Mouse (Mus musculus) midbrain, embryonic 10.5 days (tissue): ENCODE results near the gene Ncf2. TPM values are rescaled to one million over a fixed set of nuclear protein-coding genes. Genes with fewer than 3 reads are reported as not detected.

Experiments used
- DNase-seq: peaks from one replicate; pipeline ENCODE4 v3.0.0-alpha.2; 2017; ENCODE audit warnings: low spot score
- H3K27ac ChIP-seq: fragments of 300-500 bp; sonication (generic); replicated peaks from 2 replicates; pipeline ENCODE4 v1.5.1; 2016; ENCODE audit warnings: mild to moderate bottlenecking
- H3K27me3 ChIP-seq: fragments of 300-500 bp; sonication (generic); 2 replicates; pipeline ENCODE4 v1.6.1; 2016; ENCODE audit warnings: low read depth, mild to moderate bottlenecking; ENCODE audit not compliant: poor library complexity, severe bottlenecking
- H3K36me3 ChIP-seq: fragments of 300-500 bp; sonication (generic); 2 replicates; pipeline ENCODE4 v1.6.1; 2016; ENCODE audit warnings: mild to moderate bottlenecking, moderate library complexity
- H3K4me1 ChIP-seq: fragments of 300-500 bp; sonication (generic); 2 replicates; pipeline ENCODE4 v1.6.1; 2016
- H3K4me3 ChIP-seq: fragments of 300-500 bp; sonication (generic); 2 replicates; pipeline ENCODE4 v1.5.1; 2016; ENCODE audit warnings: mild to moderate bottlenecking, moderate library complexity
- H3K9me3 ChIP-seq: fragments of 300-500 bp; sonication (generic); replicated peaks from 2 replicates; pipeline ENCODE4 v1.6.1; 2016; ENCODE audit warnings: mild to moderate bottlenecking
- WGBS: fragments of 180-500 bp; shearing (Covaris S2); methylation state at CpG from one replicate; pipeline ENCODE4 v1.1.7; 2016; 5-methylcytosine and 5-hydroxymethylcytosine counted together
- polyA plus RNA-seq: library from polyadenylated mRNA; unstranded; fragments of >200 nt; fragmentation: Nextera tagmentation; extraction: Ambion mirVana; gene quantifications from 2 replicates; pipeline ENCODE4 v1.2.1, GENCODE M21; 2016

The Ncf2 gene
- polyA plus RNA-seq, 1 experiment from 2014 or later, result 3.0 TPM

DNA sequence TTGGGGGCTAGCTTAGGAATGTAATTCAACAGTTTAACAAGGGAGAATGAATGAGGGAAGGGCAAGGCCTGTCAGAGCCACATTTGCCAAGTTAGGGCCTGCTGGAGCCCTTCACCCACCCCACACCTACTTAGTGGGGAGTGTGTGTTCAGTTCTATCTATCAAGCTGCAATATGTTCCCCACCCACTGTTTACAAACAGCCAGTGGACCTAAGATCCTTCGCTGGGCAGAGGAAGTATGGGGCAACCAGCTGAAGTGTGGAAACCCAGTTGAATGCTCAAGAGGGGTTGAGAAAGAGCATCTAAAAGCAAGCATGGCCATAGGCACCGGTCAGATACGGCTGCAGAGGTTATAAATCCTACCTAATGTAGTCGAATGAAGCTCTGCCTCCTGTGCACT, 13.0 kb upstream of the Ncf2 start:
- Histone ChIP-seq H3K4me3 (no peak overlapping the region), H3K4me1 (peaks cover 30% of the 10 kb centered on the region), H3K27me3 (no peaks in the 10 kb centered on the region), H3K9me3 (no peaks in the 10 kb centered on the region), H3K27ac (no peak overlapping the region), H3K36me3 (no peaks in the 10 kb centered on the region)
- WGBS, result 93% methylated on average over 4 of the region's 4 CpGs
- DNase-seq, result no peak

DNA sequence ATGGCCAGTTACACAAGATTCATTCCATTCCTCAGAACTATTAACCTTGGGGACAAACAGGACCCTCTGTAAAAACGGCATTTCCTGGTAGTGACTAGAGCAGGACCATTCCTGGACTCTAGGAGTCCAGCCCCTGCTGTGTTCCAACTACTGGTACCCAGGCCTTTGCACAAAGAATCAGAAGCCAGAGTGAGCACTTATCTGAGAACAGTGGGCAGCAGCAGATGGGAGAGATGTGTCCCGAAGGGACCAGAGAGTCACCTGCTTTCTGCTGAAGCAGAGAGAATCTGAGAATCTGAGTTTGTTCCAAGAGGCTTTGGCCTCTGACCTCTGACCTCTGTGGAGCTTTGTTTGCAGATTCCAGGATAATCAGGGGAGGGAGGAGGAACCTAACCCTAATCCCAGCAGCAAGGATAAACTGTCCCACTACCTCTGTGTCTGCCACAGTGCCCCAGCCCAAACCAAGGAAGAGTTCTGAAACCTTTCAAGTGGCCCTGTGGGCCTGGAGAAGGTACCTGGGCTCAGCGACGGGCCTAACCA, 11.8 kb upstream of the Ncf2 start:
- H3K4me3 ChIP-seq, result no peak overlapping the region
- no peaks in the 10 kb centered on the region for H3K9me3 ChIP-seq
- peak; percentile 39 for DNase-seq
- H3K27me3 ChIP-seq, result no peaks in the 10 kb centered on the region
- H3K36me3 ChIP-seq, result no peaks in the 10 kb centered on the region
- peaks cover 42% of the 10 kb centered on the region for H3K4me1 ChIP-seq
- WGBS, result 18% methylated on average over 4 of the region's 4 CpGs
- peak overlapping the region; percentile 72 for H3K27ac ChIP-seq

DNA sequence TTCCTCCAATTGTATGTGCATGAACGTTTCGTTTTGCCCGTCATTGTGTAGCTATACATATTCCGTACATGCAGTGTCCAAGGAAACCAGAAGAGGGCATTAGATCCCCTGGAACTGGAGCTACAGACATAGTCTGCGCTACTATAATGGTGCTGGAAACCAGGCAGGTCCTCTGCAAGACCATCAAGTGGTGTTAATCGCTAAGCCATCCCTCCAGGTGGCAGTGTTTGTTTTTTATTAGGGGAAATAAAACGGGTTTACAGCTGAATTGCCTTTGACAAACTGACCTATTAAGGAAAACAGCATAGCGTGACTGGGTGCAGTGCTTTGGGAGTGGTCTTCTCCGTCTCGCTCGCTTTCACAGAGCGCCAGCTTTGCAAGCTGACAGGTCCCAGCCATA, 9.7 kb upstream of the Ncf2 start:
- no peak overlapping the region for H3K4me3 ChIP-seq
- peaks cover 51% of the 10 kb centered on the region for H3K4me1 ChIP-seq
- no peaks in the 10 kb centered on the region for H3K36me3 ChIP-seq
- WGBS, result 36% methylated on average over 12 of the region's 12 CpGs
- no peaks in the 10 kb centered on the region for H3K27me3 ChIP-seq
- H3K9me3 ChIP-seq, result no peaks in the 10 kb centered on the region
- no peak overlapping the region for H3K27ac ChIP-seq
- DNase-seq, result peak; percentile 32

GRCm38 (mm10) chr1:152790821-152791220, 9.2 kb upstream of the Ncf2 start:
- WGBS, result 27% methylated on average over 6 of the region's 6 CpGs
- H3K27ac ChIP-seq, result peak overlapping the region; percentile 14; the same call in 1 of the 2 replicates
- no peak for DNase-seq

DNA sequence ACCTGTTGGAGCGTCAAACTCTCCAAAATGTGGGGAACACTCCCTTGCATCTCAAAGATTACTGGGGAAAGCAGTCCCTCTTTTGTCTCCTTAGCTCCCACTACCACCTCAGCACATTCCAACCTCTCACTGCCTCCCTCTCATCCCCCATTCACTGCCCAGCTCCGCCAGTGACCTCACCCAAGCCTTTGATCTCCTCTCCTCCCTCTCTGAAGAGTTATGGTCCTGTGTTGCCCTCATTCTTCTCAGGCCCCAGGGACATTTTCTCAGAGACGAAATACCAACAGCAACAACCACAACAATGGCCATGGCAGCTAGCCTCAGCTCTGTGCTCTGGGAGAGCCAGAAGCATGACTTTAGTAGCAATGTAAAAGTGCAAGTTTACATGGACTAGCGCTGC, 8.7 kb upstream of the Ncf2 start:
- 30% methylated on average over 4 of the region's 4 CpGs for WGBS
- Histone ChIP-seq H3K4me3 (no peak overlapping the region), H3K36me3 (no peaks in the 10 kb centered on the region), H3K9me3 (no peaks in the 10 kb centered on the region), H3K27ac (no peak overlapping the region), H3K27me3 (no peaks in the 10 kb centered on the region), H3K4me1 (peaks cover 51% of the 10 kb centered on the region)
- DNase-seq, result no peak

More at GRCm38 (mm10) chr1:152790821-152791220, 9.2 kb upstream of the Ncf2 start:
- no peak overlapping the region for H3K4me3 ChIP-seq
- no peaks in the 10 kb centered on the region for H3K36me3 ChIP-seq
- H3K27me3 ChIP-seq, result no peaks in the 10 kb centered on the region
- peaks cover 51% of the 10 kb centered on the region for H3K4me1 ChIP-seq
- no peaks in the 10 kb centered on the region for H3K9me3 ChIP-seq

DNA sequence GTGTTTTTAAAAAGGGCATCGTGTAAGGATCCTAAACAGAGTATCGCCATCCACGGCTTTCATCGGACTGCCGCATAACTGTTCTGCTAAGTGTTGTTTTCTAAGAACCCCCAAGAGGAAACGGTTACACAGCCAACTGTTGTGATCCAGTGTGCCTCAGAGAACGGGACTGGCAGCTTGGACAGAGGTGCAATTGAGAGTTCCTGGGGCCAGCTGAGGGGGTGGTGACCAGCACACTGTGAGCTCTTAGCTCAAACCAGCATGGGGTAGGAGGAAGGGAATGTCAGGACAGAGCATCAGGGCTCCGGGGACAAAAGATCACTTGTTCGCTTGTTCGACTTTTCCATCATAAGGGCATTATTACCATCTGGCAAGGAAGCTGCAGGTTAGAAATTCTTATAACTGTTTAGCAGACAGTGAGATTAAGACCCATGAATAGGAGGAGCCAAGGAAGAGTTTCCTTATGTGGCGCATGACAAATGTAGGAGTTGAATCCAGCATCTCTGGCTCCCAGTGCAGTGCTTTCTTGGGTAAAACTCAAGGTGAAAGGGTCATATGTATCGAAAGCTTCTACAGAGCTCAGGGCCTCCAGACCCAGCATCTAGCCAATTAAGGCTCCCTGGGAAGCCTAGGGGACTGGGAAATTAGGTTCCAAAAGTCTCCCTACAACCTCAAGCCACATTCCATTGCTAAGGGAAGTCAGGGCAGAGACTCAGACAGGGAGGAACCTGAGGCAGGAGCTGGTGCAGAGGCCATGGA, 7.1 kb upstream of the Ncf2 start:
- H3K27me3 ChIP-seq, result no peaks in the 10 kb centered on the region
- no peak for DNase-seq
- H3K27ac ChIP-seq, result peak overlapping the region; percentile 64
- 25% methylated on average over 12 of the region's 12 CpGs for WGBS
- H3K36me3 ChIP-seq, result no peaks in the 10 kb centered on the region
- H3K4me1 ChIP-seq, result peaks cover 43% of the 10 kb centered on the region
- no peaks in the 10 kb centered on the region for H3K9me3 ChIP-seq
- H3K4me3 ChIP-seq, result no peak overlapping the region

DNA sequence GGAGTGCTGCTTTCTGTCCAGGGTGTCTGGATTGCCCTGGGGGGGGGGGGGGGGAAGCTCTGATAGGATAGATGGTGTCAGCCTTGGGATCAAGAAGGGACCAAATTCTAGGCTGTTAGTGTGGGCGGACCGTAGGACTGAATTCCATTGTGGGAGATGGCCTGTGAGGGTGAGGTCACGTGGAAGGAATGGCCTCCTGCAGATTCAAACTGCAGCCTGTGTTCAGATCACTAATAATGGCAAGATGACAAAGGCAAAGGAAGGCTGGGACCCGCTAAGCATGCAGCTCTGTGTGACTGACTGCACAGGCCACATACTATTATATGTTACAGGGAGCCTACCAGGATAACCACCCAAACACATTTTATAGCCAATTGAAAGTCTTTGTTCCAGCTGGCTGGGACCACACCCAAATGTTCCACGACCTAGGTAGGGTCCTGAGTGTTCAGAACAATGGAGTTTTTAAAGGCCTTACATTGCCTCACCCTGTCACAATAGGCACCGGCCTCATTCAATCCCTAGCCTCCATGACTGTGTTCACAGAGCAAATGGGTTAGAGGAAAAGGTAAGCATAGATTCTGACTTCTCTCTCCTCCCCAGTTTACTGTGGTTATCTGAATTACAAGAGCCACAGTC, 6.4 kb upstream of the Ncf2 start:
- no peaks in the 10 kb centered on the region for H3K36me3 ChIP-seq
- no peak overlapping the region for H3K4me3 ChIP-seq
- WGBS, result 23% methylated on average over 6 of the region's 6 CpGs
- peak overlapping the region; percentile 64 for H3K27ac ChIP-seq
- DNase-seq, result peak; percentile 45
- no peaks in the 10 kb centered on the region for H3K9me3 ChIP-seq
- H3K27me3 ChIP-seq, result no peaks in the 10 kb centered on the region
- H3K4me1 ChIP-seq, result peaks cover 36% of the 10 kb centered on the region

- no peak for DNase-seq
- 76% methylated on average over 8 of the region's 8 CpGs for WGBS
- H3K4me3 ChIP-seq, result no peak overlapping the region
- H3K27me3 ChIP-seq, result no peaks in the 10 kb centered on the region
- H3K4me1 ChIP-seq, result peaks cover 43% of the 10 kb centered on the region
- no peaks in the 10 kb centered on the region for H3K9me3 ChIP-seq
- peak overlapping the region; percentile 19; the same call in 1 of the 2 replicates for H3K27ac ChIP-seq
- H3K36me3 ChIP-seq, result no peaks in the 10 kb centered on the region
Measured at GRCm38 (mm10) chr1:152795688-152796255, 4.2 kb upstream of the Ncf2 start.

DNA sequence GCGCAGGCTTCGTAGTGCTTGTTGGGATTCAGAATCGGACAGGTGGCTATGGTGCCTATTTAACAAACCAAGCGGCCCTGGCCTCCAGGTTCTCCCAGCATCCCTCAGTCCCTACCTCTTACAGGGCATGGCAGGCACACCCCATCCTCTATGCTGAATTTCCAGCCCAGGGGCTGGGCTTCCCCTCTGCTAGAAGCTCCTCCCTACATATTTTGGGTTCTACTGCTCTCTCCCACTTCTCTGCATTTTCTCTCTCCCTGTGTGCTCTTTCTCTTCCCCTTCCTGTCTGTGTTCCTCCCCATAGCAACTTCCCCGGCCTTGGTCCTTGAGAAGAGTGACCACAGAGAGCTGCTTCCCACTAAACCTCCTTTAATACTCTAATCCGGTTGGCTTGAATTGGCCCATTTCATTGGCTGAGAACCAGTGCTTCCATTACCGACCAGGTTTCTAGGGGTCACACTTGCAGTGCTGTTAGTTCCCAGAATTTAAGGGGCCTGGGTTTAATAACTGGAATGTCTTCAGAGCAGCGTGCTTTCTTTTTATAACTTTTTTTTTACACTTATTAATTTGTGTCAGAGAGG, 3.2 kb upstream of the Ncf2 start:
- Histone ChIP-seq H3K4me1 (peaks cover 35% of the 10 kb centered on the region), H3K27me3 (no peaks in the 10 kb centered on the region), H3K4me3 (no peak overlapping the region), H3K36me3 (no peaks in the 10 kb centered on the region), H3K9me3 (no peaks in the 10 kb centered on the region), H3K27ac (no peak overlapping the region)
- DNase-seq, result no peak
- 81% methylated on average over 8 of the region's 8 CpGs for WGBS

DNA sequence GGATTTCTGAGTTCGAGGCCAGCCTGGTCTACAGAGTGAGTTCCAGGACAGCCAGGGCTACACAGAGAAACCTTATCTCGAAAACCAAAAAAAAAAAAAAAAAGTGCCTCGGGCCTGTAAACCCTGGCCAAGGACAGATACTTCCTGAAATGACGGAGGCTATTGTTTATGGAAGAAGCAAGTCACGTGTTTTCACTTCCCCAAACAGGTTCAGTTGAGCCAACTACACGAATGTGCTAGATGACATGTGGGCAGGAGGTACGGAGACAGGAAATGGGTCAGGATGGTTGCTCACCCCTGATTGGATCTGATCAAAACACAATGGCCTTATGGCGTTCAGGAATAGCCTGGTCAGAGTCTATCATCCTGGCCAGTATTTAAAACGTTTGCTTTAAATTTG, 1.9 kb upstream of the Ncf2 start:
- no peak overlapping the region for H3K4me3 ChIP-seq
- no peaks in the 10 kb centered on the region for H3K9me3 ChIP-seq
- H3K36me3 ChIP-seq, result no peaks in the 10 kb centered on the region
- H3K4me1 ChIP-seq, result peaks cover 24% of the 10 kb centered on the region
- no peaks in the 10 kb centered on the region for H3K27me3 ChIP-seq
- no peak overlapping the region for H3K27ac ChIP-seq
- 81% methylated on average over 9 of the region's 9 CpGs for WGBS
- DNase-seq, result no peak

- WGBS, result 91% methylated on average over 13 of the region's 13 CpGs
- Histone ChIP-seq H3K27me3 (no peaks in the 10 kb centered on the region), H3K36me3 (no peaks in the 10 kb centered on the region), H3K27ac (no peak overlapping the region), H3K4me1 (peaks cover 14% of the 10 kb centered on the region; the same call in 1 of the 2 replicates), H3K9me3 (no peaks in the 10 kb centered on the region), H3K4me3 (no peak overlapping the region)
- no peak for DNase-seq
Measured at GRCm38 (mm10) chr1:152800633-152801176, 711 bp downstream of the Ncf2 start.

DNA sequence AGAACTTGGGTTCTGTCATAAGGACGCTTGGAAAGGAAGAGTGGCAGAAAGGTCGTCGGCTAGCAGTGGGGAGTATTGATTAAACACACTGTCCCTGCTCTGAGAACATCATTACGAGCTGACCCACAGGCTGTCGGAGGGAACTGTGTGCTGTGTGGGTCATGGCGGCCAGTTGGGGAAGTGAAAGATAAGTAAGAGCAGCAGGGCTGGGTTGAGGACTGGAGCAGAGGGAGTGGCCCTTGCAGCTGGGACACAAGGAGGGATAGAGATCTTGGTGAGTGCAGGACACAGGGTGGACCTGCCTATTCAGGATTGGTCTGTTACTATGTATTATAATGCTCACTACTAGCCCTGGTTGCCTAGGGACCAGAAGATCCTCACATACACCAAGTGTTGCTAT, 4.9 kb downstream of the Ncf2 start:
- H3K27ac ChIP-seq, result no peak overlapping the region
- peaks cover 10% of the 10 kb centered on the region; the same call in 1 of the 2 replicates for H3K4me1 ChIP-seq
- H3K9me3 ChIP-seq, result no peaks in the 10 kb centered on the region
- 81% methylated on average over 6 of the region's 6 CpGs for WGBS
- H3K27me3 ChIP-seq, result no peaks in the 10 kb centered on the region
- no peak for DNase-seq
- no peak overlapping the region for H3K4me3 ChIP-seq
- H3K36me3 ChIP-seq, result no peaks in the 10 kb centered on the region
